Mouse (Mus musculus): ENCODE data around the gene Usp54.

The Usp54 gene

DNA sequence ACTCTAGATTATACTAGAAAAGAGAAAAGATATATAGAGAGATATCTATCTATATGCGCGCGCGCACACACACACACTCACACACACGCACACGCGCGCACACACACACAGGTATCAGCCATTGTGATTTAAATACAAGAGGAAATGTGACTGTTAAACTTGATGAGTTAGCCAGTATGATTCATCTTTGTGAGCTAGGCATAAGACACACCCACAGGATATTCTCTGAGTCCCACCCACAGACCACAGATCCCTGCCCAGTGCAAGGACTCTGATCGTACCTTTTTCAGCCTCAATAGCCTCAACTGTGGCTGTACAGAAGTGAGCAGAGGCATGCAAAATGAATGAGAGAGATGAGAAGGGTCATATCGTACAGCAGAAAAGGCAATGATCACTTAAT lies 137.9 kb downstream of the Usp54 start:
- peak; percentile 23 to 59 for DNase-seq (ENCODE audit: low spot score in 2 of 2)

DNA sequence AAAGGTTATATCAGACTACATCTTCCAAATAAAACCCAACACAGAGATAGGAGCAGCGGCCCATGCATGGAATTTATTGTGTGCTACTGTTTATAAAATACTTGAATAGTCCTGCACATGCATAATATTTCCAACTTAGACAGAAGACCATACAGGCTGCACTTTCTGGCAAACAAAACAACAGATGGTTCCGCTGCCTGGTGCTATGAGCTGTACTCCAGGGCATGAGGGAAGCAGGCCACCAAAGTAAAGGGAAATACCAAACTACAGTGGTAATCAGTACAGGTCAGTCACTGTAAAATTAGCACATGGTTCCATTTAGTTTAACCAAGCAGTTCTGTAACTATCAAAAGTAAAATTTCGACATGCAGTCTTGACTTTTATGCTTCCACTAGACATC lies 140.9 kb downstream of the Usp54 start:
- DNase-seq (ENCODE audit: low spot score in 2 of 2) = no peak

All from natural killer cell, adult 2 months (primary cell).